Mouse (Mus musculus) A20 (cell line): ENCODE results near the gene Supt6.
"Not testable (repeated sequence)": the region's sequence is repeated elsewhere in the genome, so short reads cannot be mapped to it uniquely, and the experiment has no call there.

Experiments used
- DNase-seq: peaks from one replicate; pipeline ENCODE4 v3.0.0-alpha.2; 2011; ENCODE audit warnings: low read depth, low spot score

Supt6 gene

DNA sequence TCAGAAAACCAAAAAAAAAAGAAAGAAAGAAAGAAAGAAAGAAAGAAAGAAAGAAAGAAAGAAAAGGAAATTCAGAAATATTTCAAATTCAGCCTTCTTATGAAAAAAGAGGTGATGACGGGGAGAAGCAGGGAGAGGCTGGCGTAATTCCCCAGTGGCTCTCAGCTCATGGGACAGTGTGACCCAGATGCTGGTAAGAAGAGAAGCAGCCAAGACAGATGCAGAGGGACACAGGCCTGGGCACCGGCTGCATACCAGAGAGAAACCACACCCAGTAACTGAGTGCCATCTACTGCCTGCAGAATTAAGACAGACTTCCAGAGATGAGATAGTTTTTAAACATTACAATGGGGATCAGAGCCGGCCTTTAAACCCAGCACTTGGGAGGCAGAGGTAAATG is 22.2 kb downstream of the Supt6 start:
- no peak for DNase-seq

- DNase-seq, result no peak
Observed at GRCm38 (mm10) chr11:78215709-78216317, 30.0 kb downstream of the Supt6 start.

- no peak for DNase-seq
Observed at GRCm38 (mm10) chr11:78213086-78213817, 32.5 kb downstream of the Supt6 start.

GRCm38 (mm10) chr11:78211513-78211912 is 34.3 kb downstream of the Supt6 start:
- DNase-seq, result no peak

DNA sequence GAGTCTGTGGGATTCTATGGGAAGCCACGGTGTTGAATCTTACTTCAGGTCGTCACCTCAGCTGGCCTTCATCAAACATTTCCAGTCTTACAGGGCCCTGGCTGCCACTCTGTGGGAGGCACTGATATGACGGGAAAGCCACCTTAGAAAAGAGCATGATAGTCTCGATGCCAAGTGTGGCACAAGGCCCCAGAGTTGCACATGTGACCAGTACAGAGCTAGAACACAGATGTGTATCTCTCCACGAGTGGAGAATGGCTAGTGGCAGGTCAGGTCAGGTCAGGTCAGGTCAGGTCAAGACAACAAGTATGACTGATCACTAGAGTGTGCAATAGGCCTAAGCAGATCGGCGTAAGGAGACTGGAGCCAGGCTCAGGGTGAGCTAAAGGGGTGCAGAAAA is 35.2 kb downstream of the Supt6 start:
- no peak for DNase-seq

GRCm38 (mm10) chr11:78209886-78210285 is 35.9 kb downstream of the Supt6 start:
- no peak for DNase-seq

DNA sequence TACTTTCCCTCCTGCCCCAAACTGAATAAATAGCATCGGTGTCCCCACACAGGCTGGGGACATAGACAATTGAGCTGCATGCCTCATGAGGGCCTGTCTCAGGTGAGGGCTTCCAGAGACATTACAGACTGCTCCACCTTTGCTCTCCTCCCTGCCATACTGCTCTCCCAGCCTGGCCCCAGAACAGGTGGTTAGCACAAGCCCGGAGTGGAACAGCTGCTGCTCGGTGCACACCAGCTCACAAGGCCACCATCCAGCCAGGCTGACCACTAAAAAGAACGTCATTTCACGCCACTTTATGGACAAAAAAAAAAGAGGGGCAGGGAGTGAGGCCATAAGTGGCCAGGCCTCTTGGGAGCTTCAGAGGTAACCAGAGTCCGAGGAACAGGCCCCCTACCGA is 38.6 kb downstream of the Supt6 start:
- no peak for DNase-seq

DNA sequence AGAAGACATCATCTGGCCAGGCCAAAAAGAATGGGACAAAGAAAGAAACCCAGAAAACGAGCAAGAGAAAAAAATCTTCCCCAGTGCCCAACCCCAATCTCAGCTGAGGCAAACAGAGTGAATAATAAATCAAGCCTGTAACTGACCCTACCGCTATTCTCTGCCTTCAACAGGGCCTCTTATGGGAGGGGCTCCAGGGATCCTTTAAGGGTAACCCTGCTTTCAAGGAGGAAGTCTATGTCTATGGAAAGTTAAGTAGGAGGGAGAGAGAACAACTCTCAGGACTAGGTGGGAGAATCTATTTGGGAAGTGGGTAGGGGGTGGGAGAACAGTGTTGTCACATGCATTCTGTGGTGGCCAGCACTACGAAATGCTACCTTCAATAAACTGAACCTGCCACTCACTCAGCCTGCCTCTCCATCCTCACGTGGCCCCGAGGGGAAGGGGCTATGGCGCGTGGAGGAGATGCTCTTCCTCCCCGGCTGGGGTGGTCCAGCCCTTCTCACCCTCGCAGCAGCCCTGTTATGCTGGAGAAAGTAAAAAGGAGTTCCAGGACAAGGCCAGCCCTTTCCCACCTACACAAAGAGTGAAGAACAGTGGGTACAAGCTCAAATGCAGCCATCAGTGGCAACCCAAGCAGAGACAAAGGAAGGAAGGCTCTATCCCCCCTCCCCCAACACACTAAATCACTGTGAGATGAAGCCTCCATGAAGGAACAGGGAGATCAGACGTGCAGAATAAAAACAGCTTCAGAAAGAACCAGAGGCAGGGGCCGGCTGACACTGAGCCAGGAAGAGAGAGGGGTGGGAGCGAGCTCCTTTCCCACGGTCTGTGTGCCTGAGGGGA is 40.2 kb downstream of the Supt6 start:
- DNase-seq, result no peak

DNA sequence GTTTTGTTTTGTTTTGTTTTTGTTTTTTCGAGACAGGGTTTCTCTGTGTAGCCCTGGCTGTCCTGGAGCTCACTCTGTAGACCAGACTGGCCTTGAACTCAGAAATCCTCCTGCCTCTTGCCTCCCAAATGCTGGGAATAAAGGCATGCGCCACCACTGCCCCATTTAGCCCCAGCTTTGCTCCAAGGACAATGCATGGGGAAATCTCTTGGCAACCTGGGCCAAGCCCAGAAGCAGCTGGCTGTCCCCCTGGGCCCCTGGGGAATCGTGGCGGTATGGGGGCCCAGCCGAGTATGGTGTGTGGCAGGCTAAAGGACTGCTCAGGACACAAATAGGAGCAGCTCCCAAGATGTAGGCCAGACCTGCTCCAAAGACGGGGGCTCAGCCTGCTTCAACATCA is 41.5 kb downstream of the Supt6 start:
- DNase-seq, result no peak

DNA sequence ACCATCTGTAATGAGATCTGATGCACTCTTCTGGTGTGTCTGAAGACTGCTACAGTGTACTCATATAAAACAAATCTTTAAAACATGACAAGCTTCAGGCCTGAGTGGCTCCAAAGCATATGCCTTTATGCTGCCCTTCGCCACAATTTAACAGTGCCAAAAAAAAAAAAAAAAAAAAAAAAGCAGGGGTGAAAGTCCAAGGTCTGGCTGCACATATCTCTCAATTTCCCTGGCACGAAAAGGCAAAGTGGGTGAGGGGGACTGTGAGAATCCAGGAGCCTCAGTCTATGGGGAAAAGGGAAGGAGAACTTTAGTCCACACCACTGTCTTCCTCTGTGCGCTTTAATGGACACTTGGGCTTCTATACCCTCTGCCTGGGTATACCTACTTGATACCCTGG is 43.4 kb downstream of the Supt6 start:
- DNase-seq, result no peak

- no peak for DNase-seq
Observed at GRCm38 (mm10) chr11:78195101-78195863, 50.5 kb downstream of the Supt6 start.

GRCm38 (mm10) chr11:78194411-78195100 is 51.2 kb downstream of the Supt6 start:
- peak; percentile 91 for DNase-seq

- no peak for DNase-seq
Observed at GRCm38 (mm10) chr11:78193113-78193512, 52.7 kb downstream of the Supt6 start, which contains the start of gene Proca1. Gene Proca1 (plus strand): TSS chr11:78193392.

DNA sequence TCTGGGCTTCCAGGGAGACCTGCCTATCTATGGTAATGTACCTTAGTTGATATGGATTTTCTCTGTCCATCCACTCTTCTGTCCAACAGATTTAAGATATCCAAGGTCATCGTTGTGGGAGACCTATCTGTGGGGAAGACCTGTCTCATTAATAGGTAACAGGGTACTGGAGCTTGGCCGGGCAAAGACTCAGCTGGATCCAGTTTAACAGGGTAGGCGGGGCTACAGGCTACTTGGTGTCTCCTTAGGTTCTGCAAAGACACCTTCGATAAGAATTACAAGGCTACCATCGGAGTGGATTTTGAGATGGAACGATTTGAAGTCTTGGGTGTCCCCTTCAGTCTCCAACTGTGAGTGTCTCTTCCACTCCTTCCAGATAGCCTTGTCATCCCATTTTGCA is 55.7 kb downstream of the Supt6 start:
- DNase-seq, result no peak

- no peak for DNase-seq
Observed at GRCm38 (mm10) chr11:78189234-78190040, 56.4 kb downstream of the Supt6 start.

- DNase-seq, result no peak
Observed at GRCm38 (mm10) chr11:78188331-78189233, 57.2 kb downstream of the Supt6 start, which contains the start of gene Rab34. Gene Rab34 (plus strand): TSS chr11:78188430.

- DNase-seq, result not testable (repeated sequence)
Observed at GRCm38 (mm10) chr11:78184702-78185101, 61.1 kb downstream of the Supt6 start.

DNA sequence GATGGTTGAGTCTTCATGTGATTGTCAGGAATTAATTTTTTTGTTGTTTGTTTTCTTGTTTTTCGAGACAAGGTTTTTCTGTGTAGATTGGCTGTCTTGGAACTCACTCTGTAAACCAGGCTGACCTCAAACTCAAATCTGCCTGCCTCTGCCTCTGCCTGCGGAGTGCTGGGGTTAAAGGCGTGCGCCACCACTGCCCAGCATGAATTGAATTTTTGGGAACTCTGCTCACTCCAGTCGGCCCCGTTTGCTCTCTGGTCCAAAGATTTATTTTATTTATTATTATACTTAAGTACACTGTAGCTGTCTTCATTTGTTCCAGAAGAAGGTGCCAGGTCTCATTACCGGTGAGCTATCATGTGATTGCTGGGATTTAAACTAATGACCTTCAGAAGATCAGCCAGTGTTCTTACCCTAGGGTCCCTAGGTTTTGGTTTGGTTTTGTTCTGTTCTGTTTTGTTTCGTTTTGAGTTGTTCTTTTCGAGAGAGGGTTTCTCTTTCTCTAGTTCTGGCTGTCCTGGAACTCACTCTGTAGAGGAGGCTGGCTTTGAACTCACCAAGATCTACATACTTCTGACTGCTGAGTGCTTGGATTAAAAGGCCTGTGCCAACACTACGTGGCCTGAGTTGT is 61.8 kb downstream of the Supt6 start:
- peak; percentile 46 for DNase-seq
